Mouse (Mus musculus) T-cell, adult 66 days (primary cell): ENCODE results near the gene Ikbip. TPM values are rescaled to one million over a fixed set of nuclear protein-coding genes. Genes with fewer than 3 reads are reported as not detected.

ENCODE experiments used
- total RNA-seq, 2 experiments: library from RNA; stranded (reverse); gene quantifications; 3 replicates in 1 of 2; 4 replicates in 1 of 2; pipeline ENCODE4 v1.2.4; 2023

Ikbip gene
- total RNA-seq = 1 to 10 TPM; 1.5 to 2.2 TPM

GRCm38 (mm10) chr10:91082550-91083392 is at the start of gene Ikbip, which contains the start of gene Apaf1:
Gene Ikbip, plus strand, starts transcription at chr10:91082940.
Gene Apaf1, minus strand, starts transcription at chr10:91082770.

GRCm38 (mm10) chr10:91123828-91124822 is 41.4 kb downstream of the Ikbip start, which contains the start of gene Slc25a3:
Gene Slc25a3, minus strand, starts transcription at chr10:91124059.

Other genes with a start within 250 kb of the Ikbip start
- gene Apaf1, start 170 bp upstream of the Ikbip start, total RNA-seq = 10 to 100 TPM; 27.3 to 28.6 TPM
- gene Slc25a3, start 41.1 kb downstream of the Ikbip start, total RNA-seq = 100 to 1,000 TPM; 510 to 519 TPM
- gene Tmpo, start 98.4 kb downstream of the Ikbip start, total RNA-seq = 100 to 1,000 TPM; 167 to 193 TPM